Mouse (Mus musculus): ENCODE measurements around the gene Mfap5. TPM values are rescaled to one million over a fixed set of nuclear protein-coding genes. Genes with fewer than 3 reads are reported as not detected.
A peak's percentile ranks its signal among the peaks of the same experiment; 100 is the strongest.
"Not testable (repeated sequence)": the region's sequence is repeated elsewhere in the genome, so short reads cannot be mapped to it uniquely, and the experiment has no call there.

The Mfap5 gene
- 0.83 and 0.92 TPM in 2 replicates for polyA plus RNA-seq (2012; rRNA removed)

GRCm38 (mm10) chr6:122505545-122505944, at the start of gene Mfap5:
Gene Mfap5, plus strand, starts transcription at chr6:122505845.
- Histone ChIP-seq H3K27ac (ENCODE audit: insufficient read depth, low read length) (no peak within 1 kb of the TSS), H3K4me3 (ENCODE audit: insufficient read depth, low read length) (no peak within 1 kb of the TSS)
- TF ChIP-seq CTCF (IDR thresholded peaks at IDR 0.05; ENCODE audit: extremely low read depth, insufficient read depth, low read length) (no peak), POLR2A (IDR thresholded peaks at IDR 0.05; ENCODE audit: extremely low read depth, insufficient read depth, low read length) (no peak)

GRCm38 (mm10) chr6:122458946-122459693, 46.5 kb upstream of the Mfap5 start:
- TF ChIP-seq CTCF (IDR thresholded peaks at IDR 0.05; ENCODE audit: extremely low read depth, insufficient read depth, low read length), result no peak
- TF ChIP-seq POLR2A (IDR thresholded peaks at IDR 0.05; ENCODE audit: extremely low read depth, insufficient read depth, low read length), result no peak
- Histone ChIP-seq H3K27ac (ENCODE audit: insufficient read depth, low read length) (no peak overlapping the region), H3K4me1 (ENCODE audit: control insufficient read depth, insufficient read depth, low read length) (no peaks in the 10 kb centered on the region), H3K4me3 (ENCODE audit: insufficient read depth, low read length) (no peak overlapping the region)

More at GRCm38 (mm10) chr6:122505545-122505944, at the start of gene Mfap5:
- no peaks in the 10 kb centered on the region for H3K4me1 ChIP-seq (ENCODE audit: control insufficient read depth, insufficient read depth, low read length)

GRCm38 (mm10) chr6:122466092-122466713, 39.4 kb upstream of the Mfap5 start:
- Histone ChIP-seq H3K4me1 (ENCODE audit: control insufficient read depth, insufficient read depth, low read length) (no peaks in the 10 kb centered on the region), H3K27ac (ENCODE audit: insufficient read depth, low read length) (no peak overlapping the region), H3K4me3 (ENCODE audit: insufficient read depth, low read length) (no peak overlapping the region)
- TF ChIP-seq CTCF (IDR thresholded peaks at IDR 0.05; ENCODE audit: extremely low read depth, insufficient read depth, low read length), result no peak
- no peak for TF ChIP-seq POLR2A (IDR thresholded peaks at IDR 0.05; ENCODE audit: extremely low read depth, insufficient read depth, low read length)

- no peak overlapping the region for H3K4me3 ChIP-seq (ENCODE audit: insufficient read depth, low read length)
- no peaks in the 10 kb centered on the region for H3K4me1 ChIP-seq (ENCODE audit: control insufficient read depth, insufficient read depth, low read length)
- no peak for TF ChIP-seq POLR2A (IDR thresholded peaks at IDR 0.05; ENCODE audit: extremely low read depth, insufficient read depth, low read length)
- no peak for TF ChIP-seq CTCF (IDR thresholded peaks at IDR 0.05; ENCODE audit: extremely low read depth, insufficient read depth, low read length)
- no peak overlapping the region for H3K27ac ChIP-seq (ENCODE audit: insufficient read depth, low read length)
These were observed 36.5 kb upstream of the Mfap5 start for GRCm38 (mm10) chr6:122469030-122469640.

- Histone ChIP-seq H3K4me3 (ENCODE audit: insufficient read depth, low read length) (no peak overlapping the region), H3K27ac (ENCODE audit: insufficient read depth, low read length) (no peak overlapping the region), H3K4me1 (ENCODE audit: control insufficient read depth, insufficient read depth, low read length) (no peaks in the 10 kb centered on the region)
- TF ChIP-seq CTCF (IDR thresholded peaks at IDR 0.05; ENCODE audit: extremely low read depth, insufficient read depth, low read length) (no peak), POLR2A (IDR thresholded peaks at IDR 0.05; ENCODE audit: extremely low read depth, insufficient read depth, low read length) (no peak)
These were observed 35.4 kb upstream of the Mfap5 start for GRCm38 (mm10) chr6:122470240-122470639.

GRCm38 (mm10) chr6:122471461-122471860, 34.2 kb upstream of the Mfap5 start:
- H3K4me1 ChIP-seq (ENCODE audit: control insufficient read depth, insufficient read depth, low read length); H3K27ac ChIP-seq (ENCODE audit: insufficient read depth, low read length); H3K4me3 ChIP-seq (ENCODE audit: insufficient read depth, low read length): not testable (repeated sequence)

- H3K4me3 ChIP-seq (ENCODE audit: insufficient read depth, low read length), result no peak overlapping the region
- TF ChIP-seq POLR2A (IDR thresholded peaks at IDR 0.05; ENCODE audit: extremely low read depth, insufficient read depth, low read length) (no peak), CTCF (IDR thresholded peaks at IDR 0.05; ENCODE audit: extremely low read depth, insufficient read depth, low read length) (no peak)
These were observed 27.6 kb upstream of the Mfap5 start for GRCm38 (mm10) chr6:122478062-122478461.

GRCm38 (mm10) chr6:122485401-122486296, 20.0 kb upstream of the Mfap5 start:
- TF ChIP-seq POLR2A (IDR thresholded peaks at IDR 0.05; ENCODE audit: extremely low read depth, insufficient read depth, low read length) (no peak), CTCF (IDR thresholded peaks at IDR 0.05; ENCODE audit: extremely low read depth, insufficient read depth, low read length) (no peak)
- peak overlapping the region; percentile 76 for H3K4me3 ChIP-seq (ENCODE audit: insufficient read depth, low read length)
- H3K4me1 ChIP-seq (ENCODE audit: control insufficient read depth, insufficient read depth, low read length), result peaks cover 2% of the 10 kb centered on the region
- H3K27ac ChIP-seq (ENCODE audit: insufficient read depth, low read length), result no peak overlapping the region

More at GRCm38 (mm10) chr6:122478062-122478461, 27.6 kb upstream of the Mfap5 start:
- H3K4me1 ChIP-seq (ENCODE audit: control insufficient read depth, insufficient read depth, low read length), result no peaks in the 10 kb centered on the region
- no peak overlapping the region for H3K27ac ChIP-seq (ENCODE audit: insufficient read depth, low read length)
